Mouse (Mus musculus): ENCODE data around the gene Trim7.

- TF ChIP-seq CHD1 (IDR thresholded peaks at IDR 0.05; ENCODE audit: low read depth, low read length) (no peak), TAL1 (IDR thresholded peaks at IDR 0.05; ENCODE audit: low read length) (no peak), ZMIZ1 (IDR thresholded peaks at IDR 0.05; ENCODE audit: low read depth, low read length) (no peak), MAZ (IDR thresholded peaks at IDR 0.05; ENCODE audit: low read depth, low read length) (no peak), CTCF (IDR thresholded peaks at IDR 0.05 in 2 of 3, conservative IDR thresholded peaks at IDR 0.05 in 1 of 3; ENCODE audit: control insufficient read depth in 1 of 3, insufficient read depth in 1 of 3, low read depth in 2 of 3, low read length in 3 of 3, poor library complexity in 1 of 3, severe bottlenecking in 1 of 3) (no peak), ZKSCAN1 (IDR thresholded peaks at IDR 0.05; ENCODE audit: low read depth, low read length) (no peak), POLR2A (IDR thresholded peaks at IDR 0.05; ENCODE audit: control insufficient read depth in 1 of 2, insufficient read depth in 1 of 2, low read depth in 1 of 2, low read length in 2 of 2, poor library complexity in 1 of 2) (no peak), GATA1 (IDR thresholded peaks at IDR 0.05; ENCODE audit: low read depth, low read length) (no peak), HCFC1 (IDR thresholded peaks at IDR 0.05; ENCODE audit: low read depth, low read length) (no peak), MAFK (IDR thresholded peaks at IDR 0.05; ENCODE audit: borderline replicate concordance, low read depth, low read length) (no peak), EP300 (IDR thresholded peaks at IDR 0.05; ENCODE audit: low read depth in 1 of 2, low read length in 2 of 2) (peak; percentile 35 to 53; a peak in 3 of 4 replicates), MXI1 (IDR thresholded peaks at IDR 0.05; ENCODE audit: low read depth, low read length) (peak; percentile 35; the same call in 1 of the 2 replicates), BHLHE40 (IDR thresholded peaks at IDR 0.05; ENCODE audit: borderline replicate concordance, low read depth, low read length) (no peak), POLR2AphosphoS5 (IDR thresholded peaks at IDR 0.05; ENCODE audit: borderline replicate concordance, low read depth, low read length) (no peak)
These were observed 15.8 kb upstream of the Trim7 start for GRCm38 (mm10) chr11:48810142-48810541.
